Comparison of ENCODE assay signal across 10 mouse cellular contexts in the genomic region with DNA sequence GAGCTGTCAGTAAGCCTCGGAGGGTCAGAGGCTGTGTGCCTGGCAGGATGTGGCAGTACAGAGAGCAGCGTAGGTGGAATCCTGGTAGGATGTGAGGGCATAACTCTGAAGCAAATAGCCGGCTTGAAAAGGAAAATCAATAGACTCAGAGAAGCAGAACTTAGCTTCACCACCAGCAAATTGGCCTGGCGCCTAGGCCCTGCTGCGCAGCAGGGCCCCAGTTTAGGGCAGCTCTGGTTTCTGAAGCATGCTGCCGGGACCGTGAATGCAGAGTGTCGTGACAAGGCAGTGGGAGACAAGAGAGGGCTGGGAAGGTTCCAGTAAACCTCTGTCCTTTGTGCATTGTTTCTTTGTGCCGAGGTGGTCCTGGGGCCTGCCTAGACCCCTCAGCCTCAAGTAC. TPM values are rescaled to one million over a fixed set of nuclear protein-coding genes. Genes with fewer than 3 reads are reported as not detected.
A peak's percentile ranks its signal among the peaks of the same experiment; 100 is the strongest.
DNase-seq lines count a peak whose midpoint lies in the region; ATAC-seq and TF ChIP-seq lines count a peak whose summit lies in the region.
"Had no signal": no experiment of that assay in that cellular context is flagged by ENCODE, and none has a peak within 500 bp of the region (broad histone marks: within the 10 kb centered on the region; RNA-seq: fewer than 3 reads in every experiment).

No protein-coding gene starts in this region.

- H3K4me2 ChIP-seq in kidney, embryonic 16.5 days (replicated peaks; ENCODE audit: low read depth, low read length) = no peak overlapping the region
- H3K4me2 ChIP-seq in embryonic facial prominence, embryonic 14.5 days (ENCODE audit: low read depth, low read length) = no peak overlapping the region
- 0 out of 2 replicates have a peak overlapping the region, but pooled peaks have one; percentile 13 for H3K4me2 ChIP-seq in liver, postnatal 0 days (ENCODE audit: low read depth, low read length)

- no peak overlapping the region for H3K9ac ChIP-seq in kidney, embryonic 16.5 days (replicated peaks; ENCODE audit: low read length)
- 0 out of 2 replicates have a peak overlapping the region, but pooled peaks have one; percentile 31 for H3K9ac ChIP-seq in embryonic facial prominence, embryonic 14.5 days (ENCODE audit: low read depth, low read length)
- no peak overlapping the region; the same call in 1 of the 2 replicates for H3K9ac ChIP-seq in liver, postnatal 0 days (replicated peaks)

- H3K27me3 ChIP-seq in kidney, embryonic 16.5 days (ENCODE audit: insufficient read depth, low read length) = no peaks in the 10 kb centered on the region
- no peaks in the 10 kb centered on the region for H3K27me3 ChIP-seq in embryonic facial prominence, embryonic 14.5 days (replicated peaks; ENCODE audit: control insufficient read depth, insufficient read depth, low read length)
- no peaks in the 10 kb centered on the region for H3K27me3 ChIP-seq in liver, postnatal 0 days (ENCODE audit: insufficient read depth, low read length)

- peak overlapping the region; percentile 69 for H3K27ac ChIP-seq in kidney, embryonic 16.5 days (ENCODE audit: low read length)
- H3K27ac ChIP-seq in embryonic facial prominence, embryonic 14.5 days (replicated peaks; ENCODE audit: low read depth, low read length) = peak overlapping the region; percentile 73
- peak overlapping the region; percentile 62 for H3K27ac ChIP-seq in liver, postnatal 0 days (ENCODE audit: low read depth)
- H3K27ac ChIP-seq: macrophage had no signal

- peaks cover 19% of the 10 kb centered on the region for H3K4me1 ChIP-seq in kidney, embryonic 16.5 days (ENCODE audit: insufficient read depth, low read length)
- peaks cover 21% of the 10 kb centered on the region for H3K4me1 ChIP-seq in embryonic facial prominence, embryonic 14.5 days (ENCODE audit: control insufficient read depth, insufficient read depth, low read length)
- peaks cover 8% of the 10 kb centered on the region for H3K4me1 ChIP-seq in liver, postnatal 0 days (ENCODE audit: insufficient read depth)

- H3K9me3 ChIP-seq in kidney, embryonic 16.5 days (ENCODE audit: low read length) = no peaks in the 10 kb centered on the region
- H3K9me3 ChIP-seq in embryonic facial prominence, embryonic 14.5 days (ENCODE audit: control insufficient read depth, low read length) = no peaks in the 10 kb centered on the region
- H3K9me3 ChIP-seq in liver, postnatal 0 days (ENCODE audit: low read length) = no peaks in the 10 kb centered on the region

- no peak for TF ChIP-seq CTCF in liver, postnatal 0 days (IDR thresholded peaks at IDR 0.05; ENCODE audit: low read depth)

- no peak overlapping the region for H3K4me3 ChIP-seq in kidney, embryonic 16.5 days (ENCODE audit: low read length)
- no peak overlapping the region for H3K4me3 ChIP-seq in embryonic facial prominence, embryonic 14.5 days (ENCODE audit: low read depth, low read length)
- no peak overlapping the region for H3K4me3 ChIP-seq in liver, postnatal 0 days (ENCODE audit: low read depth, low read length)

- no peaks in the 10 kb centered on the region for H3K36me3 ChIP-seq in kidney, embryonic 16.5 days (ENCODE audit: insufficient read depth, low read length)
- H3K36me3 ChIP-seq in embryonic facial prominence, embryonic 14.5 days (ENCODE audit: control insufficient read depth, insufficient read depth, low read length) = no peaks in the 10 kb centered on the region
- no peaks in the 10 kb centered on the region for H3K36me3 ChIP-seq in liver, postnatal 0 days (replicated peaks; ENCODE audit: insufficient read depth, low read length)

- ATAC-seq in kidney, embryonic 16.5 days (ENCODE audit: low FRiP score, low TSS enrichment) = no peak
- no peak for ATAC-seq in embryonic facial prominence, embryonic 14.5 days (ENCODE audit: low read depth)
- ATAC-seq in liver, postnatal 0 days = peak; percentile 28; the same call in 1 of the 2 replicates
- ATAC-seq: CD4-positive, CD25-positive, alpha-beta regulatory T cell, adult 4 months had no signal

- no peak for TF ChIP-seq EP300 in liver, postnatal 0 days (IDR thresholded peaks at IDR 0.05; ENCODE audit: low read depth)

- 33% methylated on average over 9 of the region's 9 CpGs for WGBS in kidney, embryonic 16.5 days
- 30% methylated on average over 9 of the region's 9 CpGs for WGBS in embryonic facial prominence, embryonic 14.5 days
- WGBS in liver, postnatal 0 days (ENCODE audit: insufficient replicate concordance) = 64% methylated on average over 9 of the region's 9 CpGs

- DNase-seq in gastrocnemius, postnatal 10 days = peak; percentile 35
- no peak for DNase-seq in gastrocnemius, adult 8-10 months (ENCODE audit: low spot score in 2 of 2)
- no peak for DNase-seq in kidney, postnatal 36 days
- peak; percentile 67 for DNase-seq in embryonic facial prominence, embryonic 14.5 days (ENCODE audit: low spot score)
- DNase-seq in liver, postnatal 0 days = peak; percentile 27
- no peak for DNase-seq in layer of hippocampus, adult 9-11 months
- no peak for DNase-seq in ovary, postnatal 14 days (ENCODE audit: low spot score)

RNA-seq across cellular contexts. Expression of gene Lrrc20, which starts 20.6 kb away (rescaled TPM):
- total RNA-seq in gastrocnemius, postnatal 10 days (2021) = 10 to 100 TPM; 62.3 to 64.9 TPM
- total RNA-seq in gastrocnemius, adult 8-10 months (2022) = 100 to 1,000 TPM; 151 to 195 (median 168) TPM
- 8.4 and 10.5 TPM in 2 replicates for polyA plus RNA-seq in kidney, embryonic 16.5 days (2015; fragmentation: Nextera tagmentation; extraction: Ambion mirVana)
- polyA plus RNA-seq in embryonic facial prominence, embryonic 14.5 days (2014; fragmentation: Nextera tagmentation; extraction: Ambion mirVana) = 9.7 TPM in 2 replicates
- 3.0 TPM in 2 replicates for polyA plus RNA-seq in liver, postnatal 0 days (2015; fragmentation: Nextera tagmentation; extraction: Ambion mirVana)

RNA-seq across cellular contexts. Expression of gene Eif4ebp2, which starts 43.8 kb away (rescaled TPM):
- total RNA-seq in gastrocnemius, postnatal 10 days (2021) = 100 to 1,000 TPM; 103 to 109 TPM
- 100 to 1,000 TPM; 154 to 242 (median 183) TPM for total RNA-seq in gastrocnemius, adult 8-10 months (2022)
- polyA plus RNA-seq in kidney, embryonic 16.5 days (2015; fragmentation: Nextera tagmentation; extraction: Ambion mirVana) = 57.4 and 71.4 TPM in 2 replicates
- polyA plus RNA-seq in embryonic facial prominence, embryonic 14.5 days (2014; fragmentation: Nextera tagmentation; extraction: Ambion mirVana) = 43.3 and 46.9 TPM in 2 replicates
- polyA plus RNA-seq in liver, postnatal 0 days (2015; fragmentation: Nextera tagmentation; extraction: Ambion mirVana) = 43.6 and 46.4 TPM in 2 replicates

Comparison
In these comparisons a context has a peak if more than half of its experiments do, and no peak if none do; other contexts are left out.
1. DNase-seq: peak in gastrocnemius, postnatal 10 days (single experiment), embryonic facial prominence, embryonic 14.5 days (single experiment) and liver, postnatal 0 days (single experiment); none in gastrocnemius, adult 8-10 months (0 of 2), kidney, postnatal 36 days (0 of 2), layer of hippocampus, adult 9-11 months (single experiment) and ovary, postnatal 14 days (single experiment).
2. Peak in every context shown above with its lines, with median percentiles within 50 percentile points of each other: H3K27ac ChIP-seq.